Mouse (Mus musculus) brain, embryonic 14.5 days (tissue): ENCODE measurements around the gene Tmprss11f. TPM values are rescaled to one million over a fixed set of nuclear protein-coding genes. Genes with fewer than 3 reads are reported as not detected.

Source experiments
- DNase-seq: peaks from one replicate; pipeline ENCODE4 v3.0.0-alpha.2; 2011; ENCODE audit warnings: low read depth
- CTCF ChIP-seq: fragments of 200-500 bp; IDR thresholded peaks from 2 replicates; pipeline ENCODE4 v1.5.1; 2012; ENCODE audit warnings: inconsistent platforms, mild to moderate bottlenecking, moderate library complexity, borderline replicate concordance; ENCODE audit not compliant: insufficient read depth, insufficient read length; ENCODE audit errors: extremely low read depth
- POLR2A ChIP-seq: fragments of 200-500 bp; IDR thresholded peaks from 2 replicates; pipeline ENCODE4 v1.6.1; 2012; ENCODE audit warnings: mild to moderate bottlenecking, inconsistent platforms, borderline replicate concordance; ENCODE audit not compliant: poor library complexity, insufficient read depth, insufficient read length, severe bottlenecking; ENCODE audit errors: extremely low read depth
- polyA plus RNA-seq: library from polyadenylated mRNA; depleted of rRNA; stranded (reverse); fragments of >200 nt; gene quantifications from 2 replicates; pipeline ENCODE4 v1.2.3, GENCODE M21; 2012; rRNA removed

Tmprss11f gene
- polyA plus RNA-seq, 1 experiment, result not detected

- no peak for DNase-seq
- TF ChIP-seq POLR2A (no peak), CTCF (no peak)
Measured at GRCm38 (mm10) chr5:86518500-86518899, 113.7 kb downstream of the Tmprss11f start, which contains the start of gene Tmprss11g. Gene Tmprss11g, minus strand, starts transcription at chr5:86518600.

DNA sequence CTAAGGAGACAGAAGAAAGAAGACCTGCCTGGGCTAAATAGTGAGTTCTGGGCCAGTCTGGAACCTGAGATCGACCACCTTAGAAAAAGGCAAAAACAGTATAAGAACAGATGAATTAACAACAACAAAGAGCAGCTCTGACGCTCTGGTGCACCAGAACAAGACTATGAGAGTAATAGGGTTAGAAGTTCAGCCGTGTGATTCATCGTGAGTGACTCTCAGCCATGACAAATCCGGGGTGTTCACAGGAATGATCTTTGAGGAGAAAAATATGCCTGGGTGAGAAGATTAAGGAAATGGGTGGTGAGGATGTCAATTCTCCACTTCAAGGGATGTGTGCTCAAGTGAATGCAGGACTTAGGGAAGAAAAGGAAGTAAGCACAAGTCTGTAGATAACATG, 120.7 kb downstream of the Tmprss11f start:
- TF ChIP-seq POLR2A, result no peak
- no peak for TF ChIP-seq CTCF
- no peak for DNase-seq

- TF ChIP-seq POLR2A, result no peak
- peak; percentile 3 for DNase-seq
Measured at GRCm38 (mm10) chr5:86493453-86493852, 138.8 kb downstream of the Tmprss11f start.

GRCm38 (mm10) chr5:86482562-86482961, 149.7 kb downstream of the Tmprss11f start:
- TF ChIP-seq CTCF, result no peak
- no peak for TF ChIP-seq POLR2A
- DNase-seq, result peak; percentile 40

DNA sequence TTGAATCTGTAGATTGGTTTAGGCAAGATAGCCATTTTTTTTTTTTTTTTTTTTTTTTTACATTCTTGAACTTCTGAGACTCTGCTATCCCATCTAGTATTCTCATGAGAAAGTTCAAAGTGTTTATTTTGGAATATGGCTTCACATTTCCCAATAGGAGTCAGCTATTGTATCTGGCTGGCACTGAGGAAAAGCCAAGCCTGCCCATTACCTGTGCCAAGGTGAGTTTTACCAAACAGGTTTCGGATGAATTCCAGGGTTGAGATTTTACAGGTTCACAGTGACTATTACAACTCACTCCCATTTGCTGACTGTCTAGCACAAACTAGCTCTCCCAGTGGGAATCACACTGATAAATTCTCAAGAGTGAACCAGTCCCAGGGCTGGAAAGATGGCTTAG, 150.2 kb downstream of the Tmprss11f start:
- no peak for DNase-seq
- TF ChIP-seq POLR2A, result no peak
- no peak for TF ChIP-seq CTCF

GRCm38 (mm10) chr5:86473859-86474258, 158.4 kb downstream of the Tmprss11f start:
- no peak for TF ChIP-seq POLR2A
- no peak for TF ChIP-seq CTCF
- no peak for DNase-seq

Other genes starting within 250 kb of the Tmprss11f start
- gene Tmprss11a, start 163.4 kb downstream of the Tmprss11f start, polyA plus RNA-seq, result 0.04 TPM in 2 replicates
- gene Tmprss11g, start 113.8 kb downstream of the Tmprss11f start, polyA plus RNA-seq, result not detected in 2 replicates
- gene Tmprss11b, start 43.9 kb upstream of the Tmprss11f start, polyA plus RNA-seq, result 0.01 TPM in 1 of 2 replicates, not detected in the other
- gene Tmprss11e, start 113.4 kb upstream of the Tmprss11f start, polyA plus RNA-seq, result not detected in 2 replicates
- gene Ythdc1, start 171.8 kb upstream of the Tmprss11f start, polyA plus RNA-seq, result 60.7 and 73.8 TPM in 2 replicates